Mouse (Mus musculus) kidney, embryonic 16.5 days (tissue): ENCODE measurements around the gene Loxl3. TPM values are rescaled to one million over a fixed set of nuclear protein-coding genes. Genes with fewer than 3 reads are reported as not detected.

Experiments used
- ATAC-seq: fragments of 200-750 bp; cut with Nextera tagmentation; 2 replicates; pipeline ENCODE4 v1.8.0; 2017; ENCODE audit warnings: moderate TSS enrichment; ENCODE audit not compliant: low FRiP score, low TSS enrichment
- H3K27ac ChIP-seq: fragments of 300-500 bp; sonication (generic); 2 replicates; pipeline ENCODE4 v1.5.1; 2014; ENCODE audit warnings: low read length
- H3K27me3 ChIP-seq: fragments of 300-500 bp; sonication (generic); 2 replicates; pipeline ENCODE4 v1.6.1; 2014; ENCODE audit warnings: low read length, control low read depth, mixed read lengths; ENCODE audit not compliant: insufficient read depth
- H3K36me3 ChIP-seq: fragments of 300-500 bp; sonication (generic); 2 replicates; pipeline ENCODE4 v1.6.1; 2014; ENCODE audit warnings: low read length, control low read depth, mixed read lengths; ENCODE audit not compliant: insufficient read depth
- H3K4me1 ChIP-seq: fragments of 300-500 bp; sonication (generic); 2 replicates; pipeline ENCODE4 v1.6.1; 2014; ENCODE audit warnings: low read length, control low read depth, mixed read lengths; ENCODE audit not compliant: insufficient read depth
- H3K4me2 ChIP-seq: fragments of 300-500 bp; sonication (generic); replicated peaks from 2 replicates; pipeline ENCODE4 v1.6.1; 2014; ENCODE audit warnings: low read depth, low read length
- H3K4me3 ChIP-seq: fragments of 300-500 bp; sonication (generic); 2 replicates; pipeline ENCODE4 v1.5.1; 2014; ENCODE audit warnings: mild to moderate bottlenecking, low read length
- H3K9ac ChIP-seq: fragments of 300-500 bp; sonication (generic); replicated peaks from 2 replicates; pipeline ENCODE4 v1.6.1; 2014; ENCODE audit warnings: low read length
- H3K9me3 ChIP-seq: fragments of 300-500 bp; sonication (generic); 2 replicates; pipeline ENCODE4 v1.6.1; 2016; ENCODE audit warnings: low read length, control low read depth
- WGBS: fragments of 180-500 bp; shearing (Covaris S2); extraction: QIAGEN DNeasy Blood & Tissue Kit; methylation state at CpG from one replicate; pipeline ENCODE4 v1.1.7; 2014; 5-methylcytosine and 5-hydroxymethylcytosine counted together
- polyA plus RNA-seq: library from polyadenylated mRNA; unstranded; fragments of >200 nt; fragmentation: Nextera tagmentation; extraction: Ambion mirVana; gene quantifications from 2 replicates; pipeline ENCODE4 v1.2.1, GENCODE M21; 2015

Gene Loxl3
- polyA plus RNA-seq, 1 experiment from 2014 or later, result 26.1 TPM

GRCm38 (mm10) chr6:83025221-83025620 is 8.8 kb upstream of the Loxl3 start:
- WGBS, result 92% methylated on average over 4 of the region's 4 CpGs

DNA sequence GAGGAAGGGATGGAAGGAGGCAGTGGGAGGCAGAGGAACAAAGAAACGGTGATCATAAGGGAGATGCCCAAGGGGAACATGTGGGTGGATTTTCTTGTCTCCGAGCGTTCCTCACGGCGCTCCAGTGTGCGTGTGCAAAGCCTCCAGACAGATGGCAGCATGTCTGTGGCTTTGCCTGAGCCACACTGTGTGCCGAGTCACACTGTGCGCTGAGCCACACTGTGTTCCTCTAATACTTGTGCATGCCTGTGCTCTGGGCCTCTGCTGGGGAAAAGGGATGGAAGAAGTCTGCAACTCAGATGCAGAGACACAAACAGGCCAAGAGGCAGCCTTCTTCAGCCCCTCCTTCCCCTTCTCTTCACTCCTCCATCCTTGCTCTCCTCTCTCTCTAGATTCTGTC is 6.7 kb upstream of the Loxl3 start:
- Histone ChIP-seq H3K4me1 (peaks cover 9% of the 10 kb centered on the region), H3K9me3 (no peaks in the 10 kb centered on the region), H3K9ac (no peak overlapping the region), H3K4me2 (no peak overlapping the region), H3K27ac (no peak overlapping the region), H3K4me3 (no peak overlapping the region), H3K27me3 (peaks cover 8% of the 10 kb centered on the region; the same call in 1 of the 2 replicates), H3K36me3 (no peaks in the 10 kb centered on the region)
- WGBS, result 73% methylated on average over 8 of the region's 8 CpGs
- no peak for ATAC-seq

More at GRCm38 (mm10) chr6:83025221-83025620, 8.8 kb upstream of the Loxl3 start:
- no peak overlapping the region for H3K4me3 ChIP-seq
- no peaks in the 10 kb centered on the region for H3K27me3 ChIP-seq
- no peak overlapping the region for H3K27ac ChIP-seq
- H3K9ac ChIP-seq, result no peak overlapping the region
- H3K4me1 ChIP-seq, result peaks cover 4% of the 10 kb centered on the region; the same call in 1 of the 2 replicates
- no peaks in the 10 kb centered on the region for H3K9me3 ChIP-seq
- ATAC-seq, result no peak
- H3K36me3 ChIP-seq, result no peaks in the 10 kb centered on the region
- no peak overlapping the region for H3K4me2 ChIP-seq

GRCm38 (mm10) chr6:83027706-83028105 is 6.3 kb upstream of the Loxl3 start:
- Histone ChIP-seq H3K4me1 (peaks cover 13% of the 10 kb centered on the region), H3K4me2 (no peak overlapping the region), H3K27me3 (peaks cover 8% of the 10 kb centered on the region; the same call in 1 of the 2 replicates), H3K27ac (no peak overlapping the region), H3K9ac (no peak overlapping the region), H3K4me3 (no peak overlapping the region), H3K36me3 (no peaks in the 10 kb centered on the region), H3K9me3 (no peaks in the 10 kb centered on the region)
- ATAC-seq, result no peak
- 49% methylated on average over 7 of the region's 9 CpGs for WGBS

GRCm38 (mm10) chr6:83029777-83030176 is 4.2 kb upstream of the Loxl3 start:
- no peak for ATAC-seq
- H3K4me3 ChIP-seq, result no peak overlapping the region
- H3K27ac ChIP-seq, result no peak overlapping the region
- H3K4me2 ChIP-seq, result no peak overlapping the region
- H3K9me3 ChIP-seq, result no peaks in the 10 kb centered on the region
- H3K27me3 ChIP-seq, result peaks cover 8% of the 10 kb centered on the region; the same call in 1 of the 2 replicates
- no peak overlapping the region for H3K9ac ChIP-seq
- 36% methylated on average over 10 of the region's 10 CpGs for WGBS
- peaks cover 15% of the 10 kb centered on the region for H3K4me1 ChIP-seq
- no peaks in the 10 kb centered on the region for H3K36me3 ChIP-seq

- H3K4me2 ChIP-seq, result no peak overlapping the region
- no peak overlapping the region for H3K9ac ChIP-seq
- no peak overlapping the region for H3K27ac ChIP-seq
- ATAC-seq, result no peak
- WGBS, result 76% methylated on average over 7 of the region's 7 CpGs
- H3K4me3 ChIP-seq, result no peak overlapping the region
- no peaks in the 10 kb centered on the region for H3K9me3 ChIP-seq
- H3K4me1 ChIP-seq, result peaks cover 25% of the 10 kb centered on the region
- H3K27me3 ChIP-seq, result peaks cover 8% of the 10 kb centered on the region; the same call in 1 of the 2 replicates
- no peaks in the 10 kb centered on the region for H3K36me3 ChIP-seq
Observed at GRCm38 (mm10) chr6:83031111-83031510, 2.9 kb upstream of the Loxl3 start.

DNA sequence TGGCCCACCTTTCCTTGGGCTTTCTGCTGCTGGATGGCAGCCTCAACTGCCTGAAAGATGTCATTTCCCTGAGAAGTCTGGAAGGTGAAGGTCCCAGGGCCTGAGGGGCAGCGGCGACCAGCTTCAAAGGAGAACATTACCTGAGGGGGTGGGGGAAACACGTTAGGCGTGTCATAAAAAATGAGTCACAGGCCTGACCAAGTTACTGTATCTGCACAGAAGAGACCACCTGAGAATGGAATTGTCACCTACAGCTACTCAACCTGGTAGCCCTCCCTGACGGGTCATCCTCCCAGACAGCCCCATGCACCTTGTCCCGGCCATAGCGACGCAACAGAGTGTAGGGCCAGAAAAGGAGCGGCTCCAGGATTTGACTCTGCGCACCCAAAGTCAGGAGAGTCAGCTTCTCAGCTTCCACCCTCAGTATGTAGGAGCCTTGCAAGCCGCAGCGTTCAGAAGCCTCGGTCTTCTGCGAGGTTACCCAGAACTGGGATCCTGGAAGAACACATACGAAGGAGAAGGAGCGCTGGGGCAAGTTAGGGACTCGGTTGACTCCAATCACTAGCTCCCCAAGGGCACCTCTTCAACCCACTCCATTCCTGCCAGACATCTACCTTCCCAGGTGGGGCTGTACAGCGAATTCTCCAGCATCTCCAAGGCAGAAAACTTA is 1.9 kb upstream of the Loxl3 start:
- H3K9me3 ChIP-seq, result no peaks in the 10 kb centered on the region
- peak overlapping the region; percentile 75 for H3K9ac ChIP-seq
- peaks cover 25% of the 10 kb centered on the region for H3K4me1 ChIP-seq
- H3K27ac ChIP-seq, result no peak overlapping the region
- peak overlapping the region; percentile 87 for H3K4me2 ChIP-seq
- H3K4me3 ChIP-seq, result peak overlapping the region; percentile 71
- ATAC-seq, result no peak
- peaks cover 8% of the 10 kb centered on the region; the same call in 1 of the 2 replicates for H3K27me3 ChIP-seq
- no peaks in the 10 kb centered on the region for H3K36me3 ChIP-seq
- WGBS, result 37% methylated on average over 18 of the region's 18 CpGs

DNA sequence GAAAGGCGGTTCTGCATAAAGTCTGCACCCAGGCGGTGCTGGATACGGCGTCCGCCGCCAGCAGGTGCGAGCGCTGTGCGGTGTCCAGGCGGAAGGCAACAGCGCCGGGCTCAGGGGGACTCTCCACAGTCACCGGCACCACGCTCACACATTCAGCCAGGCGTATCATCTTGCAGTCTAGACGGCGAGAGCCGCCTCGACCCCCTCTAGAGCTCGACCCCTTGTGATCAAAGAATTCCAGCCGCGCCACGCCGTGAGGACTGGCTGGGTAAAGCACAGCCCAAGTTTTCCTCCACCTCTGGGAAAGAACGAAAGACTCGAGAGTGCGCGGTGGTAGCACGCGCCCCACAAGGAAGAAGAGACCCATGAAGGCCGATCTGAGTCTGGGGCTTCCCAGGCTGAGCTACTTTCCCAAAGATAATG is 1.2 kb upstream of the Loxl3 start:
- under 1% methylated on average over 31 of the region's 31 CpGs for whole genome bisulfite sequencing
- ATAC-seq, result peak; percentile 52
- Histone ChIP-seq H3K9ac (peak overlapping the region; percentile 75), H3K4me1 (peaks cover 25% of the 10 kb centered on the region), H3K36me3 (no peaks in the 10 kb centered on the region), H3K4me3 (peak overlapping the region; percentile 71), H3K27ac (peak overlapping the region; percentile 94), H3K9me3 (no peaks in the 10 kb centered on the region), H3K4me2 (peak overlapping the region; percentile 87), H3K27me3 (peaks cover 8% of the 10 kb centered on the region; the same call in 1 of the 2 replicates)

GRCm38 (mm10) chr6:83034463-83035055 is 586 bp downstream of the Loxl3 start:
- Histone ChIP-seq H3K27me3 (peaks cover 8% of the 10 kb centered on the region; the same call in 1 of the 2 replicates), H3K4me1 (peaks cover 33% of the 10 kb centered on the region), H3K36me3 (no peaks in the 10 kb centered on the region), H3K4me2 (peak overlapping the region; percentile 87), H3K9ac (peak overlapping the region; percentile 75), H3K9me3 (no peaks in the 10 kb centered on the region), H3K4me3 (peak overlapping the region; percentile 71), H3K27ac (peak overlapping the region; percentile 94)
- 23% methylated on average over 5 of the region's 5 CpGs for WGBS
- peak; percentile 10; the same call in 1 of the 2 replicates for ATAC-seq

DNA sequence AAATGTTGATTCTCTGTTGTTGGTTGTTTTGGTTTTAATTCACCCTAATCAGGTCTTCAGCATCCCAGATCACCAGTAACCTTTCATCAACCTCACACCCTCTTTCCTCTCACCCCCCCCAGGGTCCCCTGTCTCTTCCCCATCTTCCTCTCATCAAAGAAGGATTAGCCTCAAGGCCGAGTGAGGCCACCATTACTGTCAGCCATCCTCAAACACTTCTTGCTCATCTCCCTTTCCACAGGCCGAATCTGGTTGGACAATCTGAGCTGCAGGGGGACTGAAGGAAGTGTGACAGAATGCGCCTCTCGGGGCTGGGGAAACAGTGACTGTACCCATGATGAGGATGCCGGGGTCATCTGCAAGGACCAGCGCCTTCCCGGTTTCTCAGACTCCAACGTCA is 3.2 kb downstream of the Loxl3 start:
- H3K9me3 ChIP-seq, result no peaks in the 10 kb centered on the region
- no peak overlapping the region for H3K9ac ChIP-seq
- 85% methylated on average over 8 of the region's 8 CpGs for WGBS
- H3K27ac ChIP-seq, result no peak overlapping the region
- no peak overlapping the region for H3K4me2 ChIP-seq
- ATAC-seq, result no peak
- H3K36me3 ChIP-seq, result no peaks in the 10 kb centered on the region
- H3K27me3 ChIP-seq, result no peaks in the 10 kb centered on the region
- H3K4me3 ChIP-seq, result no peak overlapping the region
- peaks cover 25% of the 10 kb centered on the region for H3K4me1 ChIP-seq

DNA sequence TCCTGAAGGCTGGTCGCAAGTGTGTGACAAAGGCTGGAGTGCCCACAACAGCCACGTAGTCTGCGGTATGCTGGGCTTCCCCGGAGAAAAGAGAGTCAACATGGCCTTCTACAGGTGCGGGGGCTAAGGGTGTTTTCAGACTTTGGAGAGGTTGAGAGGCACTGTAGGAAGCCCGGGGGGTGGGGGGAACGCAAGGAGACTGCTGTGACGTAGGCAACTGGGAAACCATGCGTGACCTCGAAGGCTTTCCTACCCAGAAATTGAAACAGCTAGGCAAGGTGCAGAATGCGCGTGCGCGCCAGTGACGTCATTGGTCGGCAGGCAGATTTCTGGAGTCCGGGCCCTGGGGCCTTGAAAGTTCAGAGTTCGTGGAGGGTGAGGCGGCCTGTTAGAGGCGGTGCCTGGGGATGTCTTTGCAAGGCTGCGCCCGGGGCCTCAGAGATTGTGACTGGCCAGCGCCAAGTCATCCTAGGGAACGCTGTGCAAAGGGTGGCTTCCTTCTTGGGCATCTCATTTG is 4.6 kb downstream of the Loxl3 start:
- Histone ChIP-seq H3K36me3 (no peaks in the 10 kb centered on the region), H3K9ac (peak overlapping the region; percentile 53), H3K9me3 (no peaks in the 10 kb centered on the region), H3K4me2 (peak overlapping the region; percentile 50), H3K27me3 (no peaks in the 10 kb centered on the region), H3K27ac (no peak overlapping the region), H3K4me1 (peaks cover 19% of the 10 kb centered on the region), H3K4me3 (peak overlapping the region; percentile 31)
- peak; percentile 68 for ATAC-seq
- 13% methylated on average over 24 of the region's 24 CpGs for WGBS
